Mouse (Mus musculus) myocyte (in vitro differentiated cells): ENCODE measurements around the gene Enc1. TPM values are rescaled to one million over a fixed set of nuclear protein-coding genes. Genes with fewer than 3 reads are reported as not detected.

Source experiments
- H3K27me3 ChIP-seq: one replicate; pipeline ENCODE4 v1.6.1; 2011; ENCODE audit not compliant: control insufficient read depth, insufficient read depth, insufficient read length
- H3K36me3 ChIP-seq: one replicate; pipeline ENCODE4 v1.6.1; 2011; ENCODE audit not compliant: control insufficient read depth, insufficient read depth
- H3K4me2 ChIP-seq: one replicate; pipeline ENCODE4 v1.6.1; 2011; ENCODE audit warnings: low read depth, control low read depth
- H3K4me3 ChIP-seq: one replicate; pipeline ENCODE4 v1.5.1; 2011; ENCODE audit warnings: mild to moderate bottlenecking, control low read depth, moderate library complexity
- H3K79me2 ChIP-seq: one replicate; pipeline ENCODE4 v1.6.1; 2011; ENCODE audit not compliant: control insufficient read depth, insufficient read depth
- H3ac ChIP-seq: one replicate; pipeline ENCODE4 v1.6.1; 2011; ENCODE audit not compliant: control insufficient read depth, insufficient read length
- CEBPB ChIP-seq: IDR thresholded peaks from 2 replicates; pipeline ENCODE4 v1.6.1; 2011; ENCODE audit warnings: mild to moderate bottlenecking, moderate library complexity; ENCODE audit not compliant: poor library complexity, insufficient read depth, severe bottlenecking
- E2F4 ChIP-seq: IDR thresholded peaks from one replicate; pipeline ENCODE4 v1.6.1; 2011; ENCODE audit warnings: mild to moderate bottlenecking, control low read depth, moderate library complexity; ENCODE audit not compliant: insufficient read depth
- MAX ChIP-seq: IDR thresholded peaks from one replicate; pipeline ENCODE4 v1.6.1; 2011; ENCODE audit warnings: low read depth, mild to moderate bottlenecking, control low read depth
- MYOD1 ChIP-seq, 3 experiments: IDR thresholded peaks; one replicate each; pipeline ENCODE4 v1.6.1; 2011; ENCODE audit warnings: control low read depth in 2 of 3, low read depth in 2 of 3, mild to moderate bottlenecking in 2 of 3, moderate library complexity in 1 of 3; ENCODE audit not compliant: insufficient read length in 2 of 3, control insufficient read depth in 1 of 3
- MYOG ChIP-seq, 3 experiments: IDR thresholded peaks; one replicate each; pipeline ENCODE4 v1.6.1; 2011; ENCODE audit warnings: control low read depth in 2 of 3, low read depth in 2 of 3, mild to moderate bottlenecking in 2 of 3; ENCODE audit not compliant: insufficient read length in 2 of 3, control insufficient read depth in 1 of 3, insufficient read depth in 1 of 3
- POLR2A ChIP-seq: IDR thresholded peaks from one replicate; pipeline ENCODE4 v1.6.1; 2011; ENCODE audit warnings: low read depth, mild to moderate bottlenecking, control low read depth, moderate library complexity; ENCODE audit not compliant: insufficient read length
- POLR2AphosphoS2 ChIP-seq: IDR thresholded peaks from one replicate; pipeline ENCODE4 v1.6.1; 2011; ENCODE audit warnings: low read depth, control low read depth; ENCODE audit not compliant: insufficient read length
- REST ChIP-seq: IDR thresholded peaks from one replicate; pipeline ENCODE4 v1.6.1; 2011; ENCODE audit warnings: mild to moderate bottlenecking, control low read depth, moderate library complexity; ENCODE audit not compliant: insufficient read depth, insufficient read length
- SRF ChIP-seq: IDR thresholded peaks from one replicate; pipeline ENCODE4 v1.6.1; 2011; ENCODE audit warnings: low read depth; ENCODE audit not compliant: control insufficient read depth, insufficient read length
- TCF12 ChIP-seq: IDR thresholded peaks from one replicate; pipeline ENCODE4 v1.6.1; 2011; ENCODE audit warnings: mild to moderate bottlenecking, control low read depth; ENCODE audit not compliant: poor library complexity, insufficient read depth, severe bottlenecking
- TCF3 ChIP-seq: IDR thresholded peaks from one replicate; pipeline ENCODE4 v1.6.1; 2011; ENCODE audit warnings: low read depth, control low read depth; ENCODE audit not compliant: insufficient read length
- USF1 ChIP-seq: IDR thresholded peaks from one replicate; pipeline ENCODE4 v1.6.1; 2011; ENCODE audit warnings: low read depth, mild to moderate bottlenecking, control low read depth, moderate library complexity
- polyA plus RNA-seq: library from polyadenylated mRNA; unstranded; fragments of >200 nt; fragmentation: generic; extraction: Trizol; gene quantifications from one replicate; pipeline ENCODE4 v1.2.1, GENCODE M21; 2012; ENCODE audit warnings: missing spikeins

Gene Enc1
- polyA plus RNA-seq, 1 experiment, result 21.1 TPM

- no peak overlapping the region for H3K4me3 ChIP-seq
- no peak overlapping the region for H3ac ChIP-seq
- H3K79me2 ChIP-seq, result peaks cover 8% of the 10 kb centered on the region
- TF ChIP-seq POLR2AphosphoS2 (no peak), TCF3 (no peak), E2F4 (no peak), MYOD1 (IDR thresholded peaks at IDR 0.05; ENCODE audit: control insufficient read depth in 1 of 3, insufficient read length in 2 of 3, low read depth in 2 of 3) (no peak), POLR2A (no peak), MYOG (IDR thresholded peaks at IDR 0.05; ENCODE audit: control insufficient read depth in 1 of 3, insufficient read depth in 1 of 3, insufficient read length in 2 of 3, low read depth in 2 of 3) (no peak), SRF (no peak), CEBPB (no peak), REST (no peak), MAX (no peak), TCF12 (no peak), USF1 (no peak)
- no peaks in the 10 kb centered on the region for H3K27me3 ChIP-seq
- no peak overlapping the region for H3K4me2 ChIP-seq
- peaks cover 20% of the 10 kb centered on the region for H3K36me3 ChIP-seq
Measured at GRCm38 (mm10) chr13:97255976-97256848, 15.3 kb downstream of the Enc1 start.

- peaks cover 13% of the 10 kb centered on the region for H3K36me3 ChIP-seq
- no peaks in the 10 kb centered on the region for H3K27me3 ChIP-seq
- H3K79me2 ChIP-seq, result peaks cover 1% of the 10 kb centered on the region
- no peak for TF ChIP-seq USF1
- TF ChIP-seq CEBPB, result no peak
- TF ChIP-seq TCF12, result no peak
- TF ChIP-seq MYOD1 (IDR thresholded peaks at IDR 0.05; ENCODE audit: control insufficient read depth in 1 of 3, insufficient read length in 2 of 3, low read depth in 2 of 3), result no peak
- no peak for TF ChIP-seq SRF
- TF ChIP-seq MYOG (IDR thresholded peaks at IDR 0.05; ENCODE audit: control insufficient read depth in 1 of 3, insufficient read depth in 1 of 3, insufficient read length in 2 of 3, low read depth in 2 of 3), result no peak
- no peak for TF ChIP-seq POLR2A
- TF ChIP-seq POLR2AphosphoS2, result no peak
- no peak for TF ChIP-seq TCF3
- TF ChIP-seq REST, result no peak
- no peak for TF ChIP-seq MAX
- TF ChIP-seq E2F4, result no peak
- no peak overlapping the region for H3K4me3 ChIP-seq
- H3K4me2 ChIP-seq, result no peak overlapping the region
- no peak overlapping the region for H3ac ChIP-seq
Measured at GRCm38 (mm10) chr13:97256849-97257379, 16.0 kb downstream of the Enc1 start.

GRCm38 (mm10) chr13:97259271-97259670, 18.4 kb downstream of the Enc1 start:
- no peak overlapping the region for H3K4me2 ChIP-seq
- TF ChIP-seq REST (no peak), USF1 (no peak), MYOD1 (IDR thresholded peaks at IDR 0.05; ENCODE audit: control insufficient read depth in 1 of 3, insufficient read length in 2 of 3, low read depth in 2 of 3) (no peak), MAX (no peak), TCF12 (no peak), SRF (no peak), POLR2A (no peak), MYOG (IDR thresholded peaks at IDR 0.05; ENCODE audit: control insufficient read depth in 1 of 3, insufficient read depth in 1 of 3, insufficient read length in 2 of 3, low read depth in 2 of 3) (no peak), POLR2AphosphoS2 (no peak), TCF3 (no peak), E2F4 (no peak), CEBPB (no peak)
- no peaks in the 10 kb centered on the region for H3K79me2 ChIP-seq
- no peaks in the 10 kb centered on the region for H3K36me3 ChIP-seq
- no peaks in the 10 kb centered on the region for H3K27me3 ChIP-seq
- H3ac ChIP-seq, result no peak overlapping the region
- no peak overlapping the region for H3K4me3 ChIP-seq

GRCm38 (mm10) chr13:97260456-97261180, 19.7 kb downstream of the Enc1 start:
- TF ChIP-seq USF1 (no peak), E2F4 (no peak), POLR2AphosphoS2 (no peak), MYOG (IDR thresholded peaks at IDR 0.05; ENCODE audit: control insufficient read depth in 1 of 3, insufficient read depth in 1 of 3, insufficient read length in 2 of 3, low read depth in 2 of 3) (no peak), TCF3 (no peak)
- Histone ChIP-seq H3K4me2 (no peak overlapping the region), H3ac (no peak overlapping the region), H3K79me2 (no peaks in the 10 kb centered on the region), H3K27me3 (no peaks in the 10 kb centered on the region), H3K36me3 (no peaks in the 10 kb centered on the region), H3K4me3 (no peak overlapping the region)
